Mouse (Mus musculus) heart, embryonic 16.5 days (tissue): ENCODE measurements around the gene Wdr82. TPM values are rescaled to one million over a fixed set of nuclear protein-coding genes. Genes with fewer than 3 reads are reported as not detected.

ENCODE experiments used
- ATAC-seq: fragments of 200-750 bp; cut with Nextera tagmentation; replicated peaks from 2 replicates; pipeline ENCODE4 v1.8.0; 2017; ENCODE audit warnings: moderate number of reproducible peaks; ENCODE audit not compliant: insufficient read depth, low FRiP score; ENCODE audit errors: extremely low read depth
- H3K27ac ChIP-seq: fragments of 300-500 bp; sonication (generic); 2 replicates; pipeline ENCODE4 v1.5.1; 2014; ENCODE audit warnings: mild to moderate bottlenecking, low read length, control low read depth, moderate library complexity
- H3K27me3 ChIP-seq: fragments of 300-500 bp; sonication (generic); 2 replicates; pipeline ENCODE4 v1.6.1; 2014; ENCODE audit warnings: low read length, mixed read lengths; ENCODE audit not compliant: control insufficient read depth, insufficient read depth
- H3K36me3 ChIP-seq: fragments of 300-500 bp; sonication (generic); 2 replicates; pipeline ENCODE4 v1.6.1; 2014; ENCODE audit not compliant: control insufficient read depth, insufficient read depth
- H3K4me1 ChIP-seq: fragments of 300-500 bp; sonication (generic); 2 replicates; pipeline ENCODE4 v1.6.1; 2014; ENCODE audit warnings: low read length, mixed read lengths; ENCODE audit not compliant: control insufficient read depth, insufficient read depth
- H3K4me2 ChIP-seq: fragments of 300-500 bp; sonication (generic); 2 replicates; pipeline ENCODE4 v1.6.1; 2014; ENCODE audit warnings: low read depth, mild to moderate bottlenecking, control low read depth, low read length
- H3K4me3 ChIP-seq: fragments of 300-500 bp; sonication (generic); 2 replicates; pipeline ENCODE4 v1.5.1; 2014; ENCODE audit warnings: mild to moderate bottlenecking, control low read depth, low read length
- H3K9ac ChIP-seq: fragments of 300-500 bp; sonication (generic); 2 replicates; pipeline ENCODE4 v1.6.1; 2014; ENCODE audit warnings: low read length, control low read depth
- H3K9me3 ChIP-seq: fragments of 300-500 bp; sonication (generic); replicated peaks from 2 replicates; pipeline ENCODE4 v1.6.1; 2016; ENCODE audit warnings: low read length; ENCODE audit not compliant: control insufficient read depth
- WGBS: fragments of 180-500 bp; shearing (Covaris S2); extraction: QIAGEN DNeasy Blood & Tissue Kit; methylation state at CpG from one replicate; pipeline ENCODE4 v1.1.7; 2014; 5-methylcytosine and 5-hydroxymethylcytosine counted together
- polyA plus RNA-seq: library from polyadenylated mRNA; unstranded; fragments of >200 nt; fragmentation: Nextera tagmentation; extraction: Ambion mirVana; gene quantifications from 2 replicates; pipeline ENCODE4 v1.2.1, GENCODE M21; 2015

Gene Wdr82
- polyA plus RNA-seq, 1 experiment from 2014 or later = 18.2 TPM

DNA sequence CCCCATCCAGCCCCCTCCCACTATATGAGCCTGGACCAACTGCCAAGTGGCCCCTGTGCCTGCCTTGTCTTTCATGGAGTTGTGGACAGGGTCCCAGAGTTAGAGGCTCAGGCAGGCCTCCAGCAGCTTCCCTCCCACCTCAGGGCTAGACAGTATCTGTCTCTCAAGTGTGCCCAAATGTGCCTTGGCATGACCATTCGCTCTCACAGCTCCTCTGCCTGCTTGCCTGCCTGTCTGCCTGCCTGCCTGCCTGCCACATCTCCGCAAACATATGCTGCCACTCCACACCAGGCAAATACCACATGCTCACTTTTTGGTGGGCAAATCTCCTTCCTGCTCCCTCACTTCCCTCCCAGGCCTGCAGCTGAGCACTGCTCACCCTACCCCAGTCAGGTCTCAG lies 25.1 kb upstream of the Wdr82 start:
- no peak overlapping the region for H3K9ac ChIP-seq
- no peaks in the 10 kb centered on the region for H3K9me3 ChIP-seq
- no peak for ATAC-seq
- H3K4me1 ChIP-seq = peaks cover 5% of the 10 kb centered on the region; the same call in 1 of the 2 replicates
- H3K4me3 ChIP-seq = no peak overlapping the region
- peaks cover 43% of the 10 kb centered on the region for H3K27me3 ChIP-seq
- WGBS = 58% methylated on average over 2 of the region's 2 CpGs
- H3K36me3 ChIP-seq = no peaks in the 10 kb centered on the region
- H3K4me2 ChIP-seq = no peak overlapping the region
- no peak overlapping the region for H3K27ac ChIP-seq

DNA sequence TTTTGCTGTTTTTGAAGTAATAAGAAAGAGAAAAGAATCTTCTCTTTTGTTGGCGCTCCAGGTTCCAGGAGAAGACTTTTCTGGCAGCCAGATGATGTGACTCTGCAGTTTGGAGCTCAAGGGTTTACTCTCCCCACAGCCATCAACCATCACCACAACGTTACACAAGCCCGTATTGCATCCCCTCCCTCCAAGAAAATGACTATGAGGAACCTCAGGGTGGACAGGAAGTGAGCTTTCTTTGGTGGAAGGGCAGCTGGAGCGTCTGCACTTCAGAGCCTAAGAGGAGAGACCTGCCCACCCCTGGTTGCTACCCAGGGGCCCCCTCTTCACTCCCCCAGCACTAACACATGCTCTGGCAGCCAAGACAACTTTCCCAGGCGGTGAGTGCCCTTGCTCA lies 23.4 kb upstream of the Wdr82 start:
- ATAC-seq = no peak
- Histone ChIP-seq H3K4me2 (no peak overlapping the region), H3K4me3 (no peak overlapping the region), H3K27me3 (peaks cover 52% of the 10 kb centered on the region), H3K4me1 (peaks cover 5% of the 10 kb centered on the region; the same call in 1 of the 2 replicates), H3K9me3 (no peaks in the 10 kb centered on the region), H3K36me3 (no peaks in the 10 kb centered on the region), H3K9ac (no peak overlapping the region), H3K27ac (no peak overlapping the region)
- WGBS = 36% methylated on average over 5 of the region's 5 CpGs

- no peaks in the 10 kb centered on the region for H3K9me3 ChIP-seq
- no peaks in the 10 kb centered on the region for H3K36me3 ChIP-seq
- H3K4me1 ChIP-seq = peaks cover 5% of the 10 kb centered on the region; the same call in 1 of the 2 replicates
- no peak overlapping the region for H3K4me2 ChIP-seq
- H3K9ac ChIP-seq = no peak overlapping the region
- ATAC-seq = no peak
- H3K27ac ChIP-seq = no peak overlapping the region
- no peak overlapping the region for H3K4me3 ChIP-seq
- 6% methylated on average over 10 of the region's 10 CpGs for WGBS
- peaks cover 52% of the 10 kb centered on the region for H3K27me3 ChIP-seq
Observed at GRCm38 (mm10) chr9:106147851-106148431, 22.8 kb upstream of the Wdr82 start.

DNA sequence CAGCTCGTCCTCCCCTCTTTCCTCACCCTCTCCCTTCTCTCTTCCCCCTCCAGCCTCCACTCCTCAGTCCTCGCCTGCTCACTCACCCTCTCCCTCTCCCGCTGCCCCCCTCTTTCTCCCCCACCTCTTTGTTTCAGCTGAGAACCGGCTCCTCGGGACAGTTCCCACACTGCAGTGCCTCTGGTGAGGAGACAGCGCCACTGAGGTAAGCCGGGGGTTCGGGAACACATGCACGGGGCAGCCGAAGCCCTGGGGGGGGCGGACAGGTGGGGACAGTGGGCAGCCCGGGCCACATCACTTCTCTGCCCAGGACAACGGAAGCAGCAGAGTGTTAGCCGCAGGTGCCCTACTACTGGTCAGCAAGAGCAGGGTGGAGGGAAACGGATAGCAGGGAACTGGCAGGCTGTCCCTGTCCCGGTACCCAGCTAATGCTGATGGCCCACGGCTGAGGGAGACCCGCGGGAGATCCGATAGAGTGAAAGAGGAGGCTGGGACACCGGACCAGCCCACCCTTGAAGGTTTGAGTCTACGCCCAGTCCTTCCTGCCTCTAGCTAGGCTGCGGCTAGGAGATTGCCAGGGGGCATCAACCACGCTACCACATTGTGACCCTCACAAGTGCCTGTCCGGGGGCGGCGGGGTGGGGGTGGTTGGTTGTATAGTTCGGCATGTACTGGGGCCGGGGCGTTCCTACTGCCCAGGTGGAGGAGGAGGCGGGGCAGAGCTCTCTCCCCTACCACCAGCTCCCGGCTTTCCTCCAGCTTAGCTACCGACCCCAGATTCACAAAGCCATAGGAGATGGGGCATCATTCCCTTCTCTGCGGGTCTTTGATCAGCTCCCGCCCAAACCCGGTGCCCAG lies 22.0 kb upstream of the Wdr82 start:
- Histone ChIP-seq H3K27me3 (peaks cover 52% of the 10 kb centered on the region), H3K4me1 (peaks cover 5% of the 10 kb centered on the region; the same call in 1 of the 2 replicates), H3K4me2 (peak overlapping the region; percentile 51), H3K4me3 (peak overlapping the region; percentile 27), H3K9me3 (no peaks in the 10 kb centered on the region), H3K27ac (no peak overlapping the region), H3K9ac (peak overlapping the region; percentile 46; the same call in 1 of the 2 replicates), H3K36me3 (no peaks in the 10 kb centered on the region)
- 2% methylated on average over 36 of the region's 36 CpGs for WGBS
- ATAC-seq = no peak

DNA sequence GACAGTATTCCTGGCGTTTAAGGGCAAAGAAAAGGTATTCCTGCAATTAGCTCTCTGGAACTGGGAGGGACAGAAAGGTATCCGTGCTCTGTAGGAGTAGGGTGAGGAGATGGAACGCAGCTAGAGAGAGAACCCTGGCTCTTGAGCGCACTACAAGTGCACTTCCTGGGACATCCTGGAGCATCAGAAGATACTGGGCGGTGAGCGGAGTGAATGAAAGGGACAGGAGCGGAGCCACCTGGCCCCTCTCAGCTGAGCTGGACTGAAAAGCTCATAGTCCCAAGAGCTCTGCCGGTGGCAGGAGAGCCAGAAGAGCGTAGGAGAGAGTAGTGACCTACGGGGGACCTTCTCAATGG lies 21.4 kb upstream of the Wdr82 start:
- H3K9ac ChIP-seq = no peak overlapping the region
- ATAC-seq = no peak
- no peaks in the 10 kb centered on the region for H3K9me3 ChIP-seq
- no peak overlapping the region for H3K27ac ChIP-seq
- H3K27me3 ChIP-seq = peaks cover 52% of the 10 kb centered on the region
- H3K4me1 ChIP-seq = peaks cover 5% of the 10 kb centered on the region; the same call in 1 of the 2 replicates
- H3K4me3 ChIP-seq = no peak overlapping the region
- no peak overlapping the region for H3K4me2 ChIP-seq
- whole genome bisulfite sequencing = 20% methylated on average over 10 of the region's 10 CpGs
- H3K36me3 ChIP-seq = no peaks in the 10 kb centered on the region

GRCm38 (mm10) chr9:106154106-106154505 lies 16.6 kb upstream of the Wdr82 start:
- WGBS = 70% methylated on average over 9 of the region's 9 CpGs
- H3K4me2 ChIP-seq = no peak overlapping the region

GRCm38 (mm10) chr9:106156419-106156818 lies 14.3 kb upstream of the Wdr82 start:
- no peak overlapping the region for H3K9ac ChIP-seq
- no peaks in the 10 kb centered on the region for H3K36me3 ChIP-seq
- 49% methylated on average over 5 of the region's 5 CpGs for WGBS
- no peak overlapping the region for H3K4me3 ChIP-seq
- no peak overlapping the region for H3K27ac ChIP-seq
- no peak overlapping the region for H3K4me2 ChIP-seq
- no peaks in the 10 kb centered on the region for H3K9me3 ChIP-seq
- H3K4me1 ChIP-seq = peaks cover 5% of the 10 kb centered on the region; the same call in 1 of the 2 replicates
- ATAC-seq = no peak
- peaks cover 2% of the 10 kb centered on the region; the same call in 1 of the 2 replicates for H3K27me3 ChIP-seq

More at GRCm38 (mm10) chr9:106154106-106154505, 16.6 kb upstream of the Wdr82 start:
- ATAC-seq = no peak
- H3K4me3 ChIP-seq = no peak overlapping the region
- H3K36me3 ChIP-seq = no peaks in the 10 kb centered on the region
- peaks cover 24% of the 10 kb centered on the region for H3K27me3 ChIP-seq
- H3K9ac ChIP-seq = no peak overlapping the region
- no peaks in the 10 kb centered on the region for H3K9me3 ChIP-seq
- no peaks in the 10 kb centered on the region for H3K4me1 ChIP-seq
- no peak overlapping the region for H3K27ac ChIP-seq

- Histone ChIP-seq H3K36me3 (no peaks in the 10 kb centered on the region), H3K9me3 (no peaks in the 10 kb centered on the region), H3K4me1 (peaks cover 5% of the 10 kb centered on the region; the same call in 1 of the 2 replicates), H3K27ac (no peak overlapping the region), H3K4me3 (no peak overlapping the region), H3K4me2 (no peak overlapping the region), H3K27me3 (no peaks in the 10 kb centered on the region), H3K9ac (no peak overlapping the region)
- ATAC-seq = no peak
- WGBS = 82% methylated on average over 21 of the region's 21 CpGs
Observed at GRCm38 (mm10) chr9:106156921-106157622, 13.7 kb upstream of the Wdr82 start.

- 81% methylated on average over 10 of the region's 10 CpGs for WGBS
- no peak overlapping the region for H3K4me2 ChIP-seq
- no peaks in the 10 kb centered on the region for H3K27me3 ChIP-seq
- H3K4me1 ChIP-seq = peaks cover 5% of the 10 kb centered on the region; the same call in 1 of the 2 replicates
- no peak overlapping the region for H3K4me3 ChIP-seq
- no peaks in the 10 kb centered on the region for H3K36me3 ChIP-seq
- no peaks in the 10 kb centered on the region for H3K9me3 ChIP-seq
- no peak for ATAC-seq
- no peak overlapping the region for H3K27ac ChIP-seq
- H3K9ac ChIP-seq = no peak overlapping the region
Observed at GRCm38 (mm10) chr9:106157623-106157925, 13.2 kb upstream of the Wdr82 start.
